Mouse (Mus musculus): ENCODE measurements at regions not wholly inside any gene's neighbourhood (a gene's known extent, or its start where the extent isn't known, plus 50 kb on each side); places are given as distances from the start of the nearest gene placed in this dataset.

DNA sequence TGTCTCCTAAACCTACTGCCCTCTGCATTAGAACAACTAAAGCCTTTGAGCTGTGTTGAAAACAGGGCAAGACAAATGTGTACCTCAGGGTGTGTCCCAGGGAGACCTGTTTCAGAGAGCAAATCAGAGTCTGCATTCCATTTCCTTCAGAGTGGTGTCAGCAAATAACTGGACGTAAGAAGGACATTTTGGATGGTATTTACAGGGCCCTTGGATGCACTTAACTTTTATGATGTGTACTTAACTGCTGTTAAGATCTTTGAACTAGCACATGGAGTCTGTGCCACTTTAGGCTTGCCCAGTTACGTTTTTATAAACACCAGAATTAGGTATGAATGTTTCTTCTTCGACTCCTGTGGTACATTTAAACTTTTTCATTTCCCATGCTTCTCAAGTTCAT lies 123.0 kb upstream of the Mmadhc start:
- CTCF ChIA-PET = no interaction called here

DNA sequence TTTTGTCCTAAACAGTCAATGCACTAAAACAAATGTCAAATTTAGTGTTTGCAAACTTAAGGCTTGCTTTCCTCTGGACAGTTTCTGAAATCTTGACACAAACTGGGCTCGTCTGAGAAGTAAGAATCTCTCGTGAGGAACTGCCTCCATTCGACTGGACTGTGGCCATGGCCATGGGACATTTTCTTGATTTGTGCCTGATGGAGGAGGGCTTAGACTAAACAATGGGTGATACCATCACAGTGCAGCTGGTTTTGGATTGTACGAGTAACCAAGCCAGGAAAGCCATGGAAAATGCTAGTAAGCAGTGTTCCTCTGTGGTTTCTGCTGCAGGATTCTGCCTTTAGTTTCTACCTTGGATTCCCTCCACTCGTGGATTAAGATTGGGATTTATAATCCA lies 121.0 kb upstream of the Mmadhc start:
- CTCF ChIA-PET = no interaction called here

- CTCF ChIA-PET = no interaction called here
These were observed 120.5 kb upstream of the Mmadhc start for GRCm38 (mm10) chr2:50417135-50417534.

DNA sequence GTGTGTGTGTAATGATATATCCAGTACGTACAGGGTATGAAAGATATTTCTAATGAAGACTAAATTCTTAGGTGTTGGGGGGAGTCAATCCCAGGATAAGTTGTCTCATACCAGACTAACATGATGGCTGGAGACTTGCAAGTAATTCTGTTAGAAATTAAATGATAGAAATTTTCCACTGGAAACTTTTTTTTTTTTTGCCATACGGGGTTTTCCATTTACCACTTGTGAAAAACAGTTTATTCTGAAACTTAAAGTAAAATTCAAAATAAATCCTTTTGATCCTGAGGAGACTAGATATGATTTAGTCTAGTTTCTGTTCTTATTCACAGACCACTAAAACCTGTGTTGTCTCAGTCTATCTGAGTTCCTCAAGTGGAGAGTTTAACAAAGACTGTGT lies 119.5 kb upstream of the Mmadhc start:
- CTCF ChIA-PET = interaction anchor here (0.7 kb wide), 1 partner anchor 130 kb away, joined by 3 read pairs; no protein-coding TSS in a partner anchor

- CTCF ChIA-PET = no interaction called here
These were observed 109.3 kb upstream of the Mmadhc start for GRCm38 (mm10) chr2:50405932-50406331.

GRCm38 (mm10) chr2:50403106-50403505 lies 106.5 kb upstream of the Mmadhc start:
- CTCF ChIA-PET = no interaction called here

DNA sequence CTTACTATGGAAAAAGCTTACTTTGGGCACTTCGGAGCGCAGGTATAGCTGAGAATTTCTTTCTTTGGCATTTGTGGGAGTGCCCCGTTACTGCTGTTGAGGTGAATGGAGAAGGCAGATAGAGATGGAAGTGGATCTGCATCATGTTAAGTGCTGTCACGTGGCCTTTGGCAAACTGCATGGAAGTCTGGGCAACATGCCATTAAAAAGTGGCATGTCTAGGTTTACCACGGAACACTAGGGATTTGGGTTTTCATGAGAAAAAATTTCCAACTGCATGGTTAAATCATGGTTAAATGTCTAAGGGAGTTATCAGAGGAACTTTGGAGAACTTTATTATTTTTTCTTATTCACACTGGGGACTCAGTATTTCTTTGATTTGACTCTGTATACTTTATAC lies 102.0 kb upstream of the Mmadhc start:
- CTCF ChIA-PET = no interaction called here

- CTCF ChIA-PET = no interaction called here
These were observed 81.2 kb upstream of the Mmadhc start for GRCm38 (mm10) chr2:50377609-50378413.

- CTCF ChIA-PET = no interaction called here
These were observed 77.0 kb upstream of the Mmadhc start for GRCm38 (mm10) chr2:50373626-50374025.

DNA sequence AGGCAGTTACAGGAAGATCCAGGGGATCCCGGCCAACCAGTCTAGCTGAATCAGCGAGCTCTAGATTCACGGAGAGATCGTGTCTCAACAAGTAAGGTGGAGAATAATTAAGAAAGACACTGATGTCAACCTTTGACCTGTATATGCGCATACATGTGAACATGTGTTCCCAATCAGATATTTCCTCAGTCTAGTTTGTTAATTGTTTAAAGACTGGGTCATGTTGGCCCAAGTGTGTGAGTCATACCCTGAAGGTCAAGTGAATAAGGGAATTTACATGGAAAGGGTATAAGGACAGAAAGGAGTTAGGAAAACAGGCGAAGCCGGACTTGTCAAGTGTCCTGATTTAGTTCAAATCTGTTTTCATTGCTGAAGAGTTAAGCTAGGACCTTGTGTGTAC lies 76.4 kb upstream of the Mmadhc start:
- CTCF ChIA-PET = no interaction called here

DNA sequence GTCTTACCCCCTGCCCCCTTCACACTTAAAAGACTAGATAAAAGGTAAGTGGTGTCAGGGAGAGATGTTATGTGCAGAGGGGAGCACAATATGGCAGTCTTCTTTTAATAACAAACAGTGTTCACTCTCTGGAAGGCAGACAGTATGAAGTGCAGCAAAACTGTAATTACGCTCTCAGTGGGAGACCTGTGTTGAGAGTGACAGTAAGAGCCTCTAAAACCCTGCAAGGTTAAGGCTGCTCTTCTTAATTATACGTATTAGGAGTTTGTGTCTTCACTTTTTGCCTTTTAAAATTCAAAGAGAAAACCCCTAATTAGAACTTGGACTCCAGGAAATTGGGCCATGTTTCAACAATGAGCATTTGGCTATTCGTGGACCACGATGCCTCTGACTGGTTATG lies 72.2 kb upstream of the Mmadhc start:
- CTCF ChIA-PET = no interaction called here

- CTCF ChIA-PET = no interaction called here
These were observed 71.8 kb upstream of the Mmadhc start for GRCm38 (mm10) chr2:50368351-50368750.

- CTCF ChIA-PET = no interaction called here
These were observed 68.6 kb upstream of the Mmadhc start for GRCm38 (mm10) chr2:50365221-50365620.

GRCm38 (mm10) chr2:50356089-50356488 lies 59.5 kb upstream of the Mmadhc start:
- CTCF ChIA-PET = no interaction called here

DNA sequence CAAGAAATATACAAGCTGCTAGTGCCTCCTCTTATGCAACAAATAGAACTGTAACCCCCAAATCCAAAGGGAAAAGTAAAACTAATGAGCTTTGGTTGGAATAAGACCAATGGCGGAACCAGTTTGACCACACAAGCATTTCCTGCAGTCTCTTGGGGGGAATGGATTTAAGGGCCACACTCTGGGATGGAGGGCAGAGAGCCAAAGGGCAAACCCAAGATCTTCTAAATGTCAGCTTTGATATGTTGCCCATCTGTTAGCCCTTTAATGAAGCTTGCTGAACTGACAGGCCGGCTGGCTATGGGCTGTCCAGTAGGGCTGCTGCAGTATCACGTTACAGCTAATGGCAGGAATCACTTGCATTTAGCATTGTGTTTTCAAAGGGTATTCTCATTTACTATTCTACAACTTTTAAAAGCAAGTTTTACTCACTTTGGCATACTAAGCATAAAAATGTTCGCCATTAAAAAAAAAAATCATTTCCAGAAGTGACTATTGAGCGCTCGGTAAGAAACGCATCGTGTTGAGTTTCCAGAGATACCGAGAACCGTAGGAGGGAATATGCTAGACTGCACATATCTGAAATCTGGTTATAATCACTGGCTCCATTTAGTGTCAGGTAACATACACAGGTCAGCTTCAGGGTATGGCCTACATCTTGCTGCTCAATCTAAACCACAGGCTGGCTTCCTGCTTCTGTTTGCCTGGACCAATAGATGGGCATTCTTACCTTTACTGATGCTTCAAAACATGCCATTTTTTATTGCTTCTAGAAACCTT lies 51.1 kb upstream of the Mmadhc start:
- CTCF ChIA-PET = no interaction called here
